Mouse (Mus musculus) kidney, adult 2 months (tissue): ENCODE data around the gene Tekt4.

Experiments used
- CTCF ChIP-seq: fragments of 200-500 bp; conservative IDR thresholded peaks from 2 replicates; pipeline ENCODE4 v1.5.1; 2011; ENCODE audit warnings: low read depth, mild to moderate bottlenecking, control low read depth, low read length, moderate library complexity, mixed read lengths; ENCODE audit not compliant: insufficient read depth, insufficient read length
- POLR2A ChIP-seq: fragments of 200-500 bp; IDR thresholded peaks from one replicate; pipeline ENCODE4 v1.6.1; 2011; ENCODE audit warnings: low read depth, low read length, control low read depth

GRCm38 (mm10) chr17:25452246-25452965, 2.0 kb upstream of the Tekt4 start:
- no peak for TF ChIP-seq CTCF
- TF ChIP-seq POLR2A: no peak
